Mouse (Mus musculus): ENCODE results near the gene Tnfrsf9. TPM values are rescaled to one million over a fixed set of nuclear protein-coding genes. Genes with fewer than 3 reads are reported as not detected.
A peak's percentile ranks its signal among the peaks of the same experiment; 100 is the strongest.

Tnfrsf9 gene
- polyA plus RNA-seq, 1 experiment from 2014 or later: 0.12 TPM

DNA sequence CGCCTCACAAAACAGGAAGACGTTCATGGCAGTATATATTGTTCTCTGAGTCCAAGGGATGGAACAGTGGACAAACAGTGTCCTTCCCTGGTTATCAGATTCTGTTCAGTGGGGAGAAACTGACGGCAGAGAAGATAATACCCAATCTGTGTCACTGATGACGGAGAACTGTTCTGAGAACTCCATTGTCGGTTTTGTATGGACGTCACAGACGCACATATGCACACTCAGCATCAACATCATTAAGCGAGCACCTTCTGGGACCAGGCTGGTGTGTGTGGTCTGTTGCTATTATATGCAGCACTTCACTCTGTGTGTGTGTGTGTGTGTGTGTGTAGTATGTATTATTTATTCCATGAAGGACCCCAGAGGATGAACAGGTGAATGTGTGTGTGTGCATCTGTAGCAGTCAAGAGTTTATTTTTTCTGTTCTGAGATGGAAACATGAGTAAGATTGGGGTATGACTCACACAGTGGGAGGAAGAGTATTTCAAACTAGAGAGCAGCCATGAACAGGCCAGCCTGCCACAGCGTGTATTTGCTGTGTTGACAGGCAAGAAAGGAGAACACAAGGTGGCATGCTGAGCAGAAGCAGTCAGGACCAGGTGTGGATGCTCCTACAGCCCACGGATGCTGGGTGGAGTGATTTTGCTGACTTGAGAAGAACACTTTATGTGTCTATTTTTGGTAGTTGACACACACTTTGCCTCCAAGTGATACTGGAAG, 982 bp downstream of the Tnfrsf9 start:
- Histone ChIP-seq H3K9ac (peak overlapping the region; percentile 84), H3K9me3 (ENCODE audit: low read depth, low read length) (no peaks in the 10 kb centered on the region), H3K4me3 (ENCODE audit: low read depth, low read length) (peak overlapping the region; percentile 68), H3K27ac (ENCODE audit: low read depth) (peak overlapping the region; percentile 86; the same call in 1 of the 2 replicates), H3K27me3 (ENCODE audit: insufficient read depth, low read length) (no peaks in the 10 kb centered on the region), H3K4me1 (ENCODE audit: insufficient read depth) (0 out of 2 replicates have a peak, but pooled peaks cover 6% of the 10 kb centered on the region), H3K36me3 (ENCODE audit: insufficient read depth) (no peaks in the 10 kb centered on the region), H3K4me2 (peak overlapping the region; percentile 64)
- WGBS: 45% methylated on average over 10 of the region's 10 CpGs
- no peak for TF ChIP-seq CTCF (IDR thresholded peaks at IDR 0.05; ENCODE audit: low read depth)
- no peak for ATAC-seq (ENCODE audit: insufficient read depth)
- no peak for DNase-seq

DNA sequence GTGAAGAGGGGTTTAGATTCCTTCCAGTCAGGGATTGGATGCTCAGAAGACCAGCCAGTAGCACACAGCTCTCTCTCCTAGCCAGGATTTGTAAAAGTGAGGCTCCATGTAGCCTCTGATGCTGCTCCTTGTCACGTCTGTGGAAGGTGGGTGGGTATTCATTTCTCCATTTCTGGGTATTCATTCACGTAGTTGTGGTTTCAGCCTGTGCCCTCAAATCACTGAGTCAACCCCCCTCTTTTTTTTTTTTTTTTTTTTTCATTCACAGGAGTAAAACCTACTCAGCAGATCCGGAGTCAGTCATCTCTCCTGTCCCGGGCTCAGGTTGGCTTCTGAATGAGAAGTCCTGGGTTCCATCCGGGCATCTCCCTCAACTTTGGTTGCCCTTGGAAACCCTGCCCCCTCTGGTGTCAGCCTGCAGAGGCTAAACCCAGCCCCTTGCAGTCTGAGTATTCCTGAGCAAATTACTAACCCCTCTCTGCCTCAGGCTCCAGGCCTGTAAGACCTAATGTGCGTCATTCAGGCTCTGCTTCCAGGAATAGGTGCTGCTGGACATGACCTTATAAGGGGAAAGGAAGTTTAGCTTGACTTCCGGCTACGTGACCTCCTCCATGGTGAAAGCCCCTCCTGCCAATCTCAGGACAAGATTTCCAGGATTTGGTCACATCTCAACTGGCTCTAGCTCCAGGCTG, 3.1 kb downstream of the Tnfrsf9 start:
- no peak for DNase-seq
- 0 out of 2 replicates have a peak, but pooled peaks cover 6% of the 10 kb centered on the region for H3K4me1 ChIP-seq (ENCODE audit: insufficient read depth)
- H3K36me3 ChIP-seq (ENCODE audit: insufficient read depth): no peaks in the 10 kb centered on the region
- ATAC-seq (ENCODE audit: insufficient read depth): no peak
- H3K27ac ChIP-seq (ENCODE audit: low read depth): no peak overlapping the region
- no peaks in the 10 kb centered on the region for H3K27me3 ChIP-seq (ENCODE audit: insufficient read depth, low read length)
- H3K9ac ChIP-seq: no peak overlapping the region
- 67% methylated on average over 8 of the region's 8 CpGs for WGBS
- no peak overlapping the region for H3K4me2 ChIP-seq
- no peaks in the 10 kb centered on the region for H3K9me3 ChIP-seq (ENCODE audit: low read depth, low read length)
- no peak overlapping the region for H3K4me3 ChIP-seq (ENCODE audit: low read depth, low read length)
- no peak for TF ChIP-seq CTCF (IDR thresholded peaks at IDR 0.05; ENCODE audit: low read depth)

DNA sequence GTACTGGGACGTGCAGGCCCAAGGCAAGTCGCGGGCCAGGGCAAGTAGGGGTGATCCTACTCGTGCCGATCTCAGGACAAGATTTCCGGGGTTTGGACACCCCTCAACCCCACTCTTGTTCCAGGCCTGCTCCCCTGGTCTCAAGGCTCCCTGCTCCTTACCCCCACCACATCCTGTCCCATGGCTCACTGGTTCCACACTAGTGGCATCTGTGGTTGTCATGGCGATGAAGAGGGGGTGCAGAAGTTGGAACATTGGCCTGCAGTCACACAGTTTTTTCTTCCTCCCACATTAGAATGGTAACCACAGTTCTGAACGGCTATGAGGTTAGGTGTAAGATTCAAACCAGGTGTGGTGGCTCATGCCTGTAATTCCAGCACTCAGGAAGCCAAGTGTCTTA, 6.8 kb downstream of the Tnfrsf9 start:
- Histone ChIP-seq H3K36me3 (ENCODE audit: insufficient read depth) (no peaks in the 10 kb centered on the region), H3K4me3 (ENCODE audit: low read depth, low read length) (no peak overlapping the region), H3K27ac (ENCODE audit: low read depth) (no peak overlapping the region), H3K27me3 (ENCODE audit: insufficient read depth, low read length) (no peaks in the 10 kb centered on the region), H3K9me3 (ENCODE audit: low read depth, low read length) (no peaks in the 10 kb centered on the region), H3K4me2 (no peak overlapping the region), H3K9ac (no peak overlapping the region), H3K4me1 (ENCODE audit: insufficient read depth) (no peaks in the 10 kb centered on the region)
- TF ChIP-seq CTCF (IDR thresholded peaks at IDR 0.05; ENCODE audit: low read depth): no peak
- 68% methylated on average over 8 of the region's 8 CpGs for WGBS
- no peak for DNase-seq
- ATAC-seq (ENCODE audit: insufficient read depth): no peak

DNA sequence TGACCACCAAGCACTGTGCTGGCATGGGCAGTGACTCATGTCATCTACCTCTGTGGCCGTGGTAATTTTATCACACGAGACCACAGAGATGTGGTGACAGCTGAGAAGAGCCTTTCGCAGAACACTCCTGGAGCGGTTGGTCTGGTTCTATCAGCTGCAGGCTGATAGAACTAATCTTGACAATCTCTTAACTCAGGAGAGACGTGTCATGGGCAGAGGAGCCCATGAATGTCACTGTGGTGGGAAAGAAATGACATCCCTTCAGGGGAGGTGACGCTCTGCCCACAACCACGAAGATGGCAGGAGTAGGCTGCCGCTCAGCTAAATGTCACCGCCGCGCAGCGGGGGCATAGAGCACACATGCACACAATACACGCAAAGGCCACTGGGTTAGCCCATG, 9.9 kb downstream of the Tnfrsf9 start:
- Histone ChIP-seq H3K4me1 (ENCODE audit: insufficient read depth) (no peaks in the 10 kb centered on the region), H3K27ac (ENCODE audit: low read depth) (no peak overlapping the region), H3K4me2 (no peak overlapping the region), H3K4me3 (ENCODE audit: low read depth, low read length) (no peak overlapping the region), H3K9ac (no peak overlapping the region), H3K9me3 (ENCODE audit: low read depth, low read length) (no peaks in the 10 kb centered on the region), H3K36me3 (ENCODE audit: insufficient read depth) (no peaks in the 10 kb centered on the region), H3K27me3 (ENCODE audit: insufficient read depth, low read length) (no peaks in the 10 kb centered on the region)
- no peak for DNase-seq
- no peak for ATAC-seq (ENCODE audit: insufficient read depth)
- 72% methylated on average over 13 of the region's 13 CpGs for WGBS
- TF ChIP-seq CTCF (IDR thresholded peaks at IDR 0.05; ENCODE audit: low read depth): no peak

DNA sequence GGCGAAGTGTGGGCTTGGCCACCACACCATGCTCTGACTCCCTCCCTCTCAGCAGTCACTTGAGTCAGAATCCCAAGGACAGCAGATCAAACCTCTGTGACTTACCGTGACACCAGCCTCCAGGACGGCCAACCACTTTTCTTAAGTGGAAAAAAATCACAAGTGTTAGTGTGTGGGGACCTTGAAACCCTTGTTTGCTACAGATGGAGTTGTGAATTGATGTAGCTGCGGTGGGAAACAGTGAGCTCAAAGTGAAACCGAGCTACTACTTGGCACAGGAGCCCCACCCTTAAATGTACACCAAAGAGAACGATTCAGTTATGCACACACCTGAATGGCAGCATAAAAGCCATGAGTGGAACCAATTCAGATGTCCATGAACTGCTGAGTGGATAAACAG, 10.6 kb downstream of the Tnfrsf9 start:
- H3K27me3 ChIP-seq (ENCODE audit: insufficient read depth, low read length): no peaks in the 10 kb centered on the region
- TF ChIP-seq CTCF (IDR thresholded peaks at IDR 0.05; ENCODE audit: low read depth): no peak
- H3K27ac ChIP-seq (ENCODE audit: low read depth): no peak overlapping the region
- no peaks in the 10 kb centered on the region for H3K9me3 ChIP-seq (ENCODE audit: low read depth, low read length)
- no peak for DNase-seq
- 80% methylated on average over 6 of the region's 6 CpGs for WGBS
- no peaks in the 10 kb centered on the region for H3K4me1 ChIP-seq (ENCODE audit: insufficient read depth)
- H3K4me2 ChIP-seq: no peak overlapping the region
- H3K9ac ChIP-seq: no peak overlapping the region
- no peaks in the 10 kb centered on the region for H3K36me3 ChIP-seq (ENCODE audit: insufficient read depth)
- no peak for ATAC-seq (ENCODE audit: insufficient read depth)
- H3K4me3 ChIP-seq (ENCODE audit: low read depth, low read length): no peak overlapping the region

DNA sequence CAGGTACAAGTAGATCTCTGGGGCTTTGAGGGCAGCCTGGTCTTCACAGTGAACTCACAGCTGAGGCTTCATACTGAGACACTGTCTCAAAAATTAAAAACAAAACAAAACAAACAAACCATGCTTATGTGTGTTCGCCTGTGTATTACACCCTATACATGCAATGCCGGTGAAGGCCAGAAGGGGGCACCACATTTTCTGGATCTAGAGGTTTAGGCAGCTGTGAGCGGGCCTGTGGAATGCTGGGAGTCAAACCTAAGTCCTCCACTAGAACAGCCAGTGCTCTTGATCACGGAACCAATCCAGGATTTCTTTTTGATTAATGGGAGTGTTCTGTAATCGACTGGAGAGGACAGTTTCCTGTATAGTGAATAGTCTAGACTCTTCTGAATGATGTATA, 11.6 kb downstream of the Tnfrsf9 start:
- no peak for ATAC-seq (ENCODE audit: insufficient read depth)
- H3K27ac ChIP-seq (ENCODE audit: low read depth): no peak overlapping the region
- peak; percentile 62 for TF ChIP-seq CTCF (IDR thresholded peaks at IDR 0.05; ENCODE audit: low read depth)
- DNase-seq: peak; percentile 38
- H3K36me3 ChIP-seq (ENCODE audit: insufficient read depth): no peaks in the 10 kb centered on the region
- 45% methylated on average over 5 of the region's 5 CpGs for WGBS
- no peaks in the 10 kb centered on the region for H3K9me3 ChIP-seq (ENCODE audit: low read depth, low read length)
- H3K27me3 ChIP-seq (ENCODE audit: insufficient read depth, low read length): no peaks in the 10 kb centered on the region
- no peaks in the 10 kb centered on the region for H3K4me1 ChIP-seq (ENCODE audit: insufficient read depth)
- no peak overlapping the region for H3K4me2 ChIP-seq
- H3K9ac ChIP-seq: no peak overlapping the region
- H3K4me3 ChIP-seq (ENCODE audit: low read depth, low read length): no peak overlapping the region

DNA sequence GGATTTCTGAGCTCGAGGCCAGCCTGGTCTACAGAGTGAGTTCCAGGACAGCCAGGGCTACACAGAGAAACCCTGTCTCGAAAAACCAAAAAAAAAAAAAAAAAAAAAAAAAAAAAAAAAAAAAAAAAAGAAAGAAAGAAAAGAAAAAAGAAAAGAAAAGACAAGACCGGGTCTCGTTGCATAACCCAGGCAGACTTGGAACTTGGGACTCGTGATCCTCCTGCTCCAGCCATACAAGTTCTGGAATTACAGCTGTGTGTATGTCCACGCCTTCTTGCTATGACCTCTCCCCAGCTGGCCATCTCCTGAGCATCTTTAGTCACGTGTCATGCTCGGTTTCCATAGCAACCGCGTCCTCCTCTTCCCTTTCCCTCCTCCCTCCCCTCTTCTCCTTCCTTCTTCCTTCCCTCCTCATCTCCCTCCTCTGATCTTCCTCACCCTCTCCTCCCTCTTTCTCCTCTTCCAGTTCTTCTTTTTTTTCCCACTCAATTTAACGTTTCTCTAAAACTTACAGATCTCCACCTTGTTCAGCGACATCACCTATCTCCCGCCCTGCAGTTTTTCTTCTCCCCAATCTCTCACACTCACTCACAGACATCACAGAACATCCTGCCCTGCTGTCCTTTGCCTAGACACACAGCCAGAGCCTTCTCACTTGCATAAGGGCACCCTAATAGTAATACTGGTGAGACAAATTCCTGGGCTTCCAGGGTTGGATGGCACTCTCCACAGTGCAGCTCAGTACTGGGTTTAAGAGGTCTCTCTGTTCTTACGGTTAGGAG, 12.8 kb downstream of the Tnfrsf9 start:
- Histone ChIP-seq H3K9ac (no peak overlapping the region), H3K4me1 (ENCODE audit: insufficient read depth) (no peaks in the 10 kb centered on the region), H3K27ac (ENCODE audit: low read depth) (no peak overlapping the region), H3K4me2 (no peak overlapping the region), H3K4me3 (ENCODE audit: low read depth, low read length) (no peak overlapping the region), H3K36me3 (ENCODE audit: insufficient read depth) (no peaks in the 10 kb centered on the region), H3K9me3 (ENCODE audit: low read depth, low read length) (no peaks in the 10 kb centered on the region), H3K27me3 (ENCODE audit: insufficient read depth, low read length) (no peaks in the 10 kb centered on the region)
- TF ChIP-seq CTCF (IDR thresholded peaks at IDR 0.05; ENCODE audit: low read depth): no peak
- no peak for ATAC-seq (ENCODE audit: insufficient read depth)
- DNase-seq: peak; percentile 34
- WGBS: 48% methylated on average over 13 of the region's 14 CpGs
